Mouse (Mus musculus): ENCODE data around the gene Boc. TPM values are rescaled to one million over a fixed set of nuclear protein-coding genes. Genes with fewer than 3 reads are reported as not detected.

Boc gene
- polyA plus RNA-seq, 1 experiment from 2014 or later, result 13.5 TPM

DNA sequence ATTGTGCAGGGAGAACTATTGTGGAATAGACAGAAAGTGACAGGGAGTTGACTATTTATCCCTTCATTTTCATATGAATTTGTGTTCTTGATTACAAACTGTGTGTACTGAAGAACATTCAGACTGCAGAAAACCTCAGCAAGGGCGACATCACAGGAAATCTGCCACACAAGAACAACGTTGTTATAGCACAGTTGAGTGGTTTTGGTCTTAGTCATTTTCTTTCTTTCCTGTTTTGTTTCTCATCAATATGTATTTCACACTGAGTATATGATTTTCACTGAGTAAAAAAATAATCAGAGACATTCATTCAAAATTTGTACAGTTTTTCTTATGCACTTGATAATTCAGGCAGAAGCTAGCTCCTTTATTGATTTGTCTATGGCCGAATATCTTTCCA, 3.4 kb upstream of the Boc start:
- DNase-seq (ENCODE audit: low spot score), result no peak
- no peak overlapping the region for H3K4me3 ChIP-seq (replicated peaks; ENCODE audit: low read depth, low read length)
- WGBS, result 58% methylated on average over 3 of the region's 3 CpGs

GRCm38 (mm10) chr16:44560214-44560613, 1.5 kb upstream of the Boc start:
- no peak for ATAC-seq (replicated peaks; ENCODE audit: low FRiP score, low read depth)
- Histone ChIP-seq H3K9ac (ENCODE audit: low read depth, low read length) (no peak overlapping the region), H3K27me3 (ENCODE audit: insufficient read depth, low read length) (no peaks in the 10 kb centered on the region), H3K4me2 (ENCODE audit: low read length) (no peak overlapping the region), H3K4me3 (replicated peaks; ENCODE audit: low read depth, low read length) (no peak overlapping the region), H3K27ac (no peak overlapping the region), H3K36me3 (ENCODE audit: insufficient read depth, low read length) (no peaks in the 10 kb centered on the region), H3K9me3 (replicated peaks; ENCODE audit: low read length) (no peaks in the 10 kb centered on the region), H3K4me1 (replicated peaks; ENCODE audit: insufficient read depth, low read length) (peaks cover 11% of the 10 kb centered on the region)
- no peak for DNase-seq (ENCODE audit: low spot score)
- 43% methylated on average over 1 of the region's 1 CpGs for WGBS
- no peak for TF ChIP-seq CTCF (IDR thresholded peaks at IDR 0.05; ENCODE audit: low read depth)

More for the DNA sequence above, 3.4 kb upstream of the Boc start:
- Histone ChIP-seq H3K27me3 (ENCODE audit: insufficient read depth, low read length) (no peaks in the 10 kb centered on the region), H3K27ac (no peak overlapping the region), H3K9me3 (replicated peaks; ENCODE audit: low read length) (no peaks in the 10 kb centered on the region), H3K4me1 (replicated peaks; ENCODE audit: insufficient read depth, low read length) (no peaks in the 10 kb centered on the region; the same call in 1 of the 2 replicates), H3K9ac (ENCODE audit: low read depth, low read length) (no peak overlapping the region), H3K36me3 (ENCODE audit: insufficient read depth, low read length) (no peaks in the 10 kb centered on the region), H3K4me2 (ENCODE audit: low read length) (no peak overlapping the region)
- ATAC-seq (replicated peaks; ENCODE audit: low FRiP score, low read depth), result no peak
- TF ChIP-seq CTCF (IDR thresholded peaks at IDR 0.05; ENCODE audit: low read depth), result no peak

- Histone ChIP-seq H3K4me1 (replicated peaks; ENCODE audit: insufficient read depth, low read length) (peaks cover 11% of the 10 kb centered on the region), H3K36me3 (ENCODE audit: insufficient read depth, low read length) (no peaks in the 10 kb centered on the region), H3K4me3 (replicated peaks; ENCODE audit: low read depth, low read length) (peak overlapping the region; percentile 87), H3K27ac (no peak overlapping the region), H3K27me3 (ENCODE audit: insufficient read depth, low read length) (no peaks in the 10 kb centered on the region), H3K9ac (ENCODE audit: low read depth, low read length) (no peak overlapping the region), H3K9me3 (replicated peaks; ENCODE audit: low read length) (no peaks in the 10 kb centered on the region), H3K4me2 (ENCODE audit: low read length) (peak overlapping the region; percentile 72)
- TF ChIP-seq CTCF (IDR thresholded peaks at IDR 0.05; ENCODE audit: low read depth), result no peak
- DNase-seq (ENCODE audit: low spot score), result no peak
- 15% methylated on average over 5 of the region's 5 CpGs for WGBS
- ATAC-seq (replicated peaks; ENCODE audit: low FRiP score, low read depth), result no peak
These were observed 616 bp upstream of the Boc start for GRCm38 (mm10) chr16:44559330-44559695.

- Histone ChIP-seq H3K36me3 (ENCODE audit: insufficient read depth, low read length) (no peaks in the 10 kb centered on the region), H3K27me3 (ENCODE audit: insufficient read depth, low read length) (no peaks in the 10 kb centered on the region), H3K4me1 (replicated peaks; ENCODE audit: insufficient read depth, low read length) (peaks cover 16% of the 10 kb centered on the region), H3K9me3 (replicated peaks; ENCODE audit: low read length) (no peaks in the 10 kb centered on the region), H3K27ac (peak overlapping the region; percentile 91), H3K4me3 (replicated peaks; ENCODE audit: low read depth, low read length) (peak overlapping the region; percentile 87), H3K9ac (ENCODE audit: low read depth, low read length) (peak overlapping the region; percentile 83), H3K4me2 (ENCODE audit: low read length) (peak overlapping the region; percentile 72)
- ATAC-seq (replicated peaks; ENCODE audit: low FRiP score, low read depth), result peak; percentile 82
- peak; percentile 88 for DNase-seq (ENCODE audit: low spot score)
- TF ChIP-seq CTCF (IDR thresholded peaks at IDR 0.05; ENCODE audit: low read depth), result peak; percentile 10; the same call in 1 of the 2 replicates
- WGBS, result under 1% methylated on average over 47 of the region's 47 CpGs
These were observed 831 bp downstream of the Boc start for GRCm38 (mm10) chr16:44557661-44558470.

DNA sequence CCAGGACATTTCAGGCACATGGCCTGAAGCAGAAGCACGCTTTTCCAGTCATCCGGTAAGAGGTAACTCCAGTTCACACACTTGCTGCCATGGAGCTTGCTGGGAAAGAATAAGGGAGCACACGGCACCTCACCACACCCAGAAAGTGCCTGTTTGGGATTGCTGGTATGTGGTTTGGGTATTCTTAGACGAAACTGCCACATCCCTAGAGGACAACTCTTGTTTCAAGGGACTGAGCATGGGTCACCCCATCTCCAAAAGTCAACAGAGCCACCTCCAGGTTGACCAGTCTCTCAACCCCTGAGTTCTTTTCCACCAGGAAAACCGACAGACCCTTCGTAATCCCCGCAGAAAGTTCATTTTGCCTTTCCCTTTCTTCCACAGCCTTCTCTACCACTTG, 1.6 kb downstream of the Boc start:
- no peak for ATAC-seq (replicated peaks; ENCODE audit: low FRiP score, low read depth)
- TF ChIP-seq CTCF (IDR thresholded peaks at IDR 0.05; ENCODE audit: low read depth), result no peak
- peak overlapping the region; percentile 72 for H3K4me2 ChIP-seq (ENCODE audit: low read length)
- H3K9me3 ChIP-seq (replicated peaks; ENCODE audit: low read length), result no peaks in the 10 kb centered on the region
- H3K9ac ChIP-seq (ENCODE audit: low read depth, low read length), result peak overlapping the region; percentile 83; the same call in 1 of the 2 replicates
- 0 out of 2 replicates have a peak, but pooled peaks cover 2% of the 10 kb centered on the region for H3K36me3 ChIP-seq (ENCODE audit: insufficient read depth, low read length)
- peak overlapping the region; percentile 91 for H3K27ac ChIP-seq
- peak; percentile 61 for DNase-seq (ENCODE audit: low spot score)
- H3K27me3 ChIP-seq (ENCODE audit: insufficient read depth, low read length), result no peaks in the 10 kb centered on the region
- peaks cover 18% of the 10 kb centered on the region for H3K4me1 ChIP-seq (replicated peaks; ENCODE audit: insufficient read depth, low read length)
- whole genome bisulfite sequencing, result 14% methylated on average over 7 of the region's 7 CpGs
- H3K4me3 ChIP-seq (replicated peaks; ENCODE audit: low read depth, low read length), result peak overlapping the region; percentile 87

GRCm38 (mm10) chr16:44555791-44556709, 2.6 kb downstream of the Boc start:
- no peak for TF ChIP-seq CTCF (IDR thresholded peaks at IDR 0.05; ENCODE audit: low read depth)
- 41% methylated on average over 9 of the region's 9 CpGs for WGBS
- no peaks in the 10 kb centered on the region for H3K27me3 ChIP-seq (ENCODE audit: insufficient read depth, low read length)
- H3K4me2 ChIP-seq (ENCODE audit: low read length), result peak overlapping the region; percentile 72
- H3K27ac ChIP-seq, result peak overlapping the region; percentile 91
- DNase-seq (ENCODE audit: low spot score) (peak; percentile 65), ATAC-seq (replicated peaks; ENCODE audit: low FRiP score, low read depth) (no peak)
- H3K4me1 ChIP-seq (replicated peaks; ENCODE audit: insufficient read depth, low read length), result peaks cover 21% of the 10 kb centered on the region
- H3K9me3 ChIP-seq (replicated peaks; ENCODE audit: low read length), result no peaks in the 10 kb centered on the region
- no peak overlapping the region for H3K9ac ChIP-seq (ENCODE audit: low read depth, low read length)
- peak overlapping the region; percentile 87 for H3K4me3 ChIP-seq (replicated peaks; ENCODE audit: low read depth, low read length)
- 0 out of 2 replicates have a peak, but pooled peaks cover 2% of the 10 kb centered on the region for H3K36me3 ChIP-seq (ENCODE audit: insufficient read depth, low read length)

Measured in kidney, postnatal 0 days (tissue).